Mouse (Mus musculus) limb, embryonic 10.5 days (tissue): Measurements from ENCODE around the gene Ttll11. TPM values are rescaled to one million over a fixed set of nuclear protein-coding genes. Genes with fewer than 3 reads are reported as not detected.
A peak's percentile ranks its signal among the peaks of the same experiment; 100 is the strongest.

Experiments
- DNase-seq: peaks from one replicate; pipeline ENCODE4 v3.0.0-alpha.2; 2017; ENCODE audit warnings: low spot score
- H3K27ac ChIP-seq: fragments of 300-500 bp; sonication (generic); 2 replicates; pipeline ENCODE4 v1.5.1; 2016; ENCODE audit warnings: mild to moderate bottlenecking
- H3K27me3 ChIP-seq: fragments of 300-500 bp; sonication (generic); 2 replicates; pipeline ENCODE4 v1.6.1; 2016; ENCODE audit warnings: low read depth, mild to moderate bottlenecking; ENCODE audit not compliant: poor library complexity, severe bottlenecking
- H3K36me3 ChIP-seq: fragments of 300-500 bp; sonication (generic); 2 replicates; pipeline ENCODE4 v1.6.1; 2016; ENCODE audit warnings: mild to moderate bottlenecking, moderate library complexity
- H3K4me1 ChIP-seq: fragments of 300-500 bp; sonication (generic); 2 replicates; pipeline ENCODE4 v1.6.1; 2016
- H3K4me3 ChIP-seq: fragments of 300-500 bp; sonication (generic); 2 replicates; pipeline ENCODE4 v1.5.1; 2016; ENCODE audit warnings: mild to moderate bottlenecking, moderate library complexity
- H3K9me3 ChIP-seq: fragments of 300-500 bp; sonication (generic); replicated peaks from 2 replicates; pipeline ENCODE4 v1.6.1; 2016; ENCODE audit warnings: mild to moderate bottlenecking
- WGBS: fragments of 180-500 bp; shearing (Covaris S2); methylation state at CpG from one replicate; pipeline ENCODE4 v1.1.7; 2016; 5-methylcytosine and 5-hydroxymethylcytosine counted together
- polyA plus RNA-seq: library from polyadenylated mRNA; unstranded; fragments of >200 nt; fragmentation: Nextera tagmentation; extraction: Ambion mirVana; gene quantifications from 2 replicates; pipeline ENCODE4 v1.2.1, GENCODE M21; 2016

Gene Ttll11
- polyA plus RNA-seq, 1 experiment from 2014 or later: 0.65 TPM

- Histone ChIP-seq H3K4me1 (peaks cover 28% of the 10 kb centered on the region), H3K27ac (no peak overlapping the region), H3K36me3 (no peaks in the 10 kb centered on the region), H3K9me3 (no peaks in the 10 kb centered on the region), H3K27me3 (peaks cover 6% of the 10 kb centered on the region; the same call in 1 of the 2 replicates), H3K4me3 (no peak overlapping the region)
- no peak for DNase-seq
- WGBS: 64% methylated on average over 6 of the region's 6 CpGs
These were observed 121.4 kb downstream of the Ttll11 start for GRCm38 (mm10) chr2:35858281-35858680.

- peaks cover 2% of the 10 kb centered on the region; the same call in 1 of the 2 replicates for H3K27me3 ChIP-seq
- no peaks in the 10 kb centered on the region for H3K9me3 ChIP-seq
- no peak for DNase-seq
- no peaks in the 10 kb centered on the region for H3K36me3 ChIP-seq
- no peak overlapping the region for H3K4me3 ChIP-seq
- 91% methylated on average over 2 of the region's 2 CpGs for WGBS
- H3K27ac ChIP-seq: no peak overlapping the region
- H3K4me1 ChIP-seq: peaks cover 40% of the 10 kb centered on the region
These were observed 122.8 kb downstream of the Ttll11 start for GRCm38 (mm10) chr2:35856901-35857300.

- H3K36me3 ChIP-seq: no peaks in the 10 kb centered on the region
- no peak for DNase-seq
- WGBS: 33% methylated on average over 5 of the region's 5 CpGs
These were observed 124.8 kb downstream of the Ttll11 start for GRCm38 (mm10) chr2:35854877-35855276.

GRCm38 (mm10) chr2:35852971-35853370 lies 126.7 kb downstream of the Ttll11 start:
- Histone ChIP-seq H3K36me3 (no peaks in the 10 kb centered on the region), H3K27ac (no peak overlapping the region), H3K9me3 (no peaks in the 10 kb centered on the region), H3K4me3 (no peak overlapping the region), H3K27me3 (peaks cover 13% of the 10 kb centered on the region; the same call in 1 of the 2 replicates), H3K4me1 (peaks cover 47% of the 10 kb centered on the region)
- no peak for DNase-seq
- WGBS: 81% methylated on average over 4 of the region's 4 CpGs

More at GRCm38 (mm10) chr2:35854877-35855276, 124.8 kb downstream of the Ttll11 start:
- H3K4me3 ChIP-seq: no peak overlapping the region
- peaks cover 13% of the 10 kb centered on the region; the same call in 1 of the 2 replicates for H3K27me3 ChIP-seq
- H3K27ac ChIP-seq: no peak overlapping the region
- H3K4me1 ChIP-seq: peaks cover 48% of the 10 kb centered on the region
- H3K9me3 ChIP-seq: no peaks in the 10 kb centered on the region

- no peaks in the 10 kb centered on the region for H3K9me3 ChIP-seq
- peak overlapping the region; percentile 15; the same call in 1 of the 2 replicates for H3K4me3 ChIP-seq
- 62% methylated on average over 3 of the region's 3 CpGs for WGBS
- no peak overlapping the region for H3K27ac ChIP-seq
- peaks cover 44% of the 10 kb centered on the region for H3K4me1 ChIP-seq
- H3K27me3 ChIP-seq: peaks cover 13% of the 10 kb centered on the region; the same call in 1 of the 2 replicates
- H3K36me3 ChIP-seq: no peaks in the 10 kb centered on the region
- no peak for DNase-seq
These were observed 127.6 kb downstream of the Ttll11 start for GRCm38 (mm10) chr2:35852164-35852509.

- no peak for DNase-seq
- Histone ChIP-seq H3K27me3 (peaks cover 13% of the 10 kb centered on the region; the same call in 1 of the 2 replicates), H3K4me1 (peaks cover 46% of the 10 kb centered on the region), H3K27ac (no peak overlapping the region; the same call in 1 of the 2 replicates), H3K36me3 (no peaks in the 10 kb centered on the region), H3K9me3 (no peaks in the 10 kb centered on the region), H3K4me3 (peak overlapping the region; percentile 15; the same call in 1 of the 2 replicates)
- 27% methylated on average over 17 of the region's 17 CpGs for WGBS
These were observed 128.1 kb downstream of the Ttll11 start for GRCm38 (mm10) chr2:35851420-35852163.

- H3K4me1 ChIP-seq: peaks cover 61% of the 10 kb centered on the region
- no peaks in the 10 kb centered on the region for H3K9me3 ChIP-seq
- no peak overlapping the region for H3K27ac ChIP-seq
- no peaks in the 10 kb centered on the region for H3K36me3 ChIP-seq
- 35% methylated on average over 10 of the region's 10 CpGs for WGBS
- H3K27me3 ChIP-seq: peaks cover 19% of the 10 kb centered on the region; the same call in 1 of the 2 replicates
- H3K4me3 ChIP-seq: no peak overlapping the region
- no peak for DNase-seq
These were observed 130.0 kb downstream of the Ttll11 start for GRCm38 (mm10) chr2:35849632-35850230.

GRCm38 (mm10) chr2:35845611-35846504 lies 133.9 kb downstream of the Ttll11 start:
- H3K4me1 ChIP-seq: peaks cover 76% of the 10 kb centered on the region
- H3K27me3 ChIP-seq: peaks cover 16% of the 10 kb centered on the region; the same call in 1 of the 2 replicates
- 45% methylated on average over 11 of the region's 11 CpGs for WGBS
- H3K4me3 ChIP-seq: no peak overlapping the region
- H3K27ac ChIP-seq: peak overlapping the region; percentile 58; the same call in 1 of the 2 replicates
- DNase-seq: no peak
- H3K9me3 ChIP-seq: no peaks in the 10 kb centered on the region
- H3K36me3 ChIP-seq: no peaks in the 10 kb centered on the region

GRCm38 (mm10) chr2:35843896-35844690 lies 135.6 kb downstream of the Ttll11 start:
- no peaks in the 10 kb centered on the region for H3K36me3 ChIP-seq
- WGBS: 12% methylated on average over 13 of the region's 13 CpGs
- peaks cover 66% of the 10 kb centered on the region for H3K4me1 ChIP-seq
- DNase-seq: peak; percentile 71
- H3K4me3 ChIP-seq: 0 out of 2 replicates have a peak overlapping the region, but pooled peaks have one; percentile 6
- H3K27me3 ChIP-seq: peaks cover 6% of the 10 kb centered on the region; the same call in 1 of the 2 replicates
- peak overlapping the region; percentile 73 for H3K27ac ChIP-seq
- H3K9me3 ChIP-seq: no peaks in the 10 kb centered on the region

GRCm38 (mm10) chr2:35842780-35843474 lies 136.8 kb downstream of the Ttll11 start:
- DNase-seq: no peak
- H3K9me3 ChIP-seq: no peaks in the 10 kb centered on the region
- WGBS: 77% methylated on average over 16 of the region's 16 CpGs
- no peak overlapping the region for H3K4me3 ChIP-seq
- peaks cover 6% of the 10 kb centered on the region; the same call in 1 of the 2 replicates for H3K27me3 ChIP-seq
- peak overlapping the region; percentile 73; the same call in 1 of the 2 replicates for H3K27ac ChIP-seq
- H3K4me1 ChIP-seq: peaks cover 63% of the 10 kb centered on the region
- H3K36me3 ChIP-seq: no peaks in the 10 kb centered on the region

GRCm38 (mm10) chr2:35841841-35842420 lies 137.8 kb downstream of the Ttll11 start:
- Histone ChIP-seq H3K4me1 (peaks cover 63% of the 10 kb centered on the region), H3K36me3 (no peaks in the 10 kb centered on the region), H3K27ac (peak overlapping the region; percentile 51), H3K4me3 (no peak overlapping the region), H3K9me3 (no peaks in the 10 kb centered on the region), H3K27me3 (peaks cover 6% of the 10 kb centered on the region; the same call in 1 of the 2 replicates)
- 61% methylated on average over 4 of the region's 4 CpGs for WGBS
- DNase-seq: no peak
